Mouse (Mus musculus) layer of hippocampus, postnatal 14 days (tissue): Measurements from ENCODE around the gene Tent5c. TPM values are rescaled to one million over a fixed set of nuclear protein-coding genes. Genes with fewer than 3 reads are reported as not detected.

Source experiments
- DNase-seq, 2 experiments: peaks; one replicate each; pipeline ENCODE4 v3.0.0; 2021 to 2022; ENCODE audit warnings: low spot score in 2 of 2, mixed read lengths in 1 of 2
- long read RNA-seq, 2 experiments: library from polyadenylated mRNA; stranded (forward); transcript quantifications; one replicate each; pipeline ENCODE4 v2.0.0; 2021
- total RNA-seq, 2 experiments: library from RNA; stranded (reverse); gene quantifications; 2 replicates each; pipeline ENCODE4 v1.2.3; 2021

Gene Tent5c
- total RNA-seq, result 1 to 10 TPM; 3.7 to 4.2 TPM
- long read RNA-seq, experiment 1, full-length matches to known transcripts, result 1 of 2 reads
- long read RNA-seq, experiment 1, partial matches to known transcripts, result 0 of 2 reads
- long read RNA-seq, experiment 1, other reads (novel, unspliced or antisense), result 1 of 2 reads
- long read RNA-seq, experiment 2, full-length matches to known transcripts, result 1 of 1 reads
- long read RNA-seq, experiment 2, partial matches to known transcripts, result 0 of 1 reads
- long read RNA-seq, experiment 2, other reads (novel, unspliced or antisense), result 0 of 1 reads

GRCm38 (mm10) chr3:100489133-100490009 is at the start of gene Tent5c:
TSS of gene Tent5c (minus strand) at chr3:100489324.
- DNase-seq, result peak; percentile 87 to 93

- DNase-seq, result no peak
These were observed 47.6 kb upstream of the Tent5c start for GRCm38 (mm10) chr3:100536686-100537085.

- DNase-seq, result no peak
These were observed 46.8 kb upstream of the Tent5c start for GRCm38 (mm10) chr3:100535902-100536301.

- DNase-seq, result no peak
These were observed 46.2 kb upstream of the Tent5c start for GRCm38 (mm10) chr3:100535298-100535697.

- DNase-seq, result no peak
These were observed 45.3 kb upstream of the Tent5c start for GRCm38 (mm10) chr3:100534394-100534793.

- no peak for DNase-seq
These were observed 44.3 kb upstream of the Tent5c start for GRCm38 (mm10) chr3:100533429-100533828.

GRCm38 (mm10) chr3:100530919-100531318 is 41.8 kb upstream of the Tent5c start:
- DNase-seq, result no peak

- DNase-seq, result no peak
These were observed 41.2 kb upstream of the Tent5c start for GRCm38 (mm10) chr3:100530244-100530788.

GRCm38 (mm10) chr3:100522671-100523070 is 33.5 kb upstream of the Tent5c start:
- DNase-seq, result no peak

- no peak for DNase-seq
These were observed 32.5 kb upstream of the Tent5c start for GRCm38 (mm10) chr3:100521626-100522025.

GRCm38 (mm10) chr3:100515754-100516141 is 26.6 kb upstream of the Tent5c start:
- DNase-seq, result no peak

- DNase-seq, result no peak
These were observed 26.1 kb upstream of the Tent5c start for GRCm38 (mm10) chr3:100515093-100515753.

- no peak for DNase-seq
These were observed 18.1 kb upstream of the Tent5c start for GRCm38 (mm10) chr3:100507174-100507573.

GRCm38 (mm10) chr3:100506715-100507114 is 17.6 kb upstream of the Tent5c start:
- DNase-seq, result no peak

GRCm38 (mm10) chr3:100503882-100504281 is 14.8 kb upstream of the Tent5c start:
- no peak for DNase-seq

- no peak for DNase-seq
These were observed 13.4 kb upstream of the Tent5c start for GRCm38 (mm10) chr3:100502516-100502915.

GRCm38 (mm10) chr3:100501899-100502298 is 12.8 kb upstream of the Tent5c start:
- DNase-seq, result no peak

GRCm38 (mm10) chr3:100496081-100496480 is 7.0 kb upstream of the Tent5c start:
- no peak for DNase-seq

- DNase-seq, result no peak
These were observed 6.3 kb upstream of the Tent5c start for GRCm38 (mm10) chr3:100495456-100495855.

- DNase-seq, result no peak
These were observed 5.8 kb upstream of the Tent5c start for GRCm38 (mm10) chr3:100494912-100495311.

- no peak for DNase-seq
These were observed 831 bp upstream of the Tent5c start for GRCm38 (mm10) chr3:100490010-100490300.
